ENCODE assay signal across 8 mouse cellular contexts in the genomic region with DNA sequence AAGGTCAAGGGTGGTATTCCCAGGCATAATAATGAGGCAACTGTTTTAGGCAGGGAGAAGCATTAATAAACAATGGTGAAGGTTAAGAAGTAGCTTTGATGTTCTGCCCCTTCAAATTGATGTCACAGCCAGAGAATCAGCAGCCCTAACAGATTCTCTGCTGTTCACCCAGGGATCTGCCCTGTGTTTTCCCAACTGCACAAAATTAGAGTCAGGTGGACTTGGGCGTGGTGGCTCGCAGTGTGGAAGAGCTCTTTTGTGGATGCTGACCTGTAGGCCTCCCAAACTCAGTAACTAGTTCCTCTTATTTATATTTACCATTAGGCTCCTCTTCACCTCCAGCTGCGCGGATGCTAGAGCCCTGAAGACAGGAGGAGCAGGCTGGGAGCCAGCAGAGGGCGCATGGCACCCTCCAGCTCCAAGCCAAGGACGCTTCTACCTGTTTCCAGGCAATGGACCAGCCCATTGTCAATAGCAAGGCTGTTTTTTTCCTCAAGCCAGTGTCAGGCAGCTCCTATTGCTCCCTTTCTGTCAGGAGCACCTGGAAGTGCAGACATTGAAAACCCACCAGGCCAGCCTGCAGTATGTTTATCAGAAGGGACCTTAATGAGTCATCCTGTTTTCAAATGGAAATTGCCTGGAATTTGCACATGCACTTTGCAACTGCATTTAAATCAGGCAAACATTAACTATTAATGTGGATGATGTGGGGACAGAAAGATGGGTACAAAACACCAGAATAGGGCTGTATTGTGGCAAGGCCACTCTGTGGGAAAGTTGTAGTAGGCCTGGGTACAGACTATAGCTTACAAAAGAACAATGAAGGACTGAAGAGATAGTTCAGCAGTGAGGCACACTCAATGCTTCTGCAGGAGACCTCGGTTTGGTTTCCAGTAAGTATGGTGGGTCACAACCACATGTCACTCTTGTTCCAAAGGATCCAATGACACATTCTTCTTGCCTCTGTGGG.
DNase-seq lines count a peak whose midpoint lies in the region; ATAC-seq and TF ChIP-seq lines count a peak whose summit lies in the region.

No protein-coding gene starts in this region.

- WGBS in heart, embryonic 11.5 days (ENCODE audit: insufficient replicate concordance) = 21% methylated on average over 7 of the region's 7 CpGs
- WGBS in hindbrain, embryonic 15.5 days = 21% methylated on average over 7 of the region's 7 CpGs
- 19% methylated on average over 7 of the region's 7 CpGs for WGBS in midbrain, embryonic 10.5 days
- 16% methylated on average over 7 of the region's 7 CpGs for WGBS in small intestine, adult 2 months

- TF ChIP-seq CTCF in small intestine, adult 2 months (IDR thresholded peaks at IDR 0.05; ENCODE audit: extremely low read depth, insufficient read length, insufficient replicate concordance, low read depth, low read length) = peak; percentile 52; the same call in 1 of the 2 replicates

- H3K27ac ChIP-seq in heart, embryonic 11.5 days (ENCODE audit: low read depth, low read length) = no peak overlapping the region
- no peak overlapping the region for H3K27ac ChIP-seq in hindbrain, embryonic 15.5 days (replicated peaks)
- no peak overlapping the region for H3K27ac ChIP-seq in midbrain, embryonic 10.5 days (replicated peaks)
- no peak overlapping the region for H3K27ac ChIP-seq in small intestine, adult 2 months (ENCODE audit: insufficient read depth, low read depth, low read length)

- H3K9me3 ChIP-seq in heart, embryonic 11.5 days (replicated peaks; ENCODE audit: control insufficient read depth, low read length) = no peaks in the 10 kb centered on the region
- H3K9me3 ChIP-seq in hindbrain, embryonic 15.5 days = no peaks in the 10 kb centered on the region
- no peaks in the 10 kb centered on the region for H3K9me3 ChIP-seq in midbrain, embryonic 10.5 days (replicated peaks)

- no peak overlapping the region for H3K9ac ChIP-seq in heart, embryonic 11.5 days (ENCODE audit: low read depth, low read length)
- H3K9ac ChIP-seq in hindbrain, embryonic 15.5 days = no peak overlapping the region

- H3K4me1 ChIP-seq in heart, embryonic 11.5 days (ENCODE audit: control insufficient read depth, insufficient read depth, low read length) = no peaks in the 10 kb centered on the region
- H3K4me1 ChIP-seq in hindbrain, embryonic 15.5 days (replicated peaks) = peaks cover 3% of the 10 kb centered on the region; the same call in 1 of the 2 replicates
- peaks cover 7% of the 10 kb centered on the region for H3K4me1 ChIP-seq in midbrain, embryonic 10.5 days
- H3K4me1 ChIP-seq in small intestine, adult 2 months (ENCODE audit: control insufficient read depth, insufficient read depth, insufficient read length, low read length) = no peaks in the 10 kb centered on the region

- no peaks in the 10 kb centered on the region for H3K27me3 ChIP-seq in heart, embryonic 11.5 days (ENCODE audit: control insufficient read depth, insufficient read depth, low read length)
- H3K27me3 ChIP-seq in hindbrain, embryonic 15.5 days = no peaks in the 10 kb centered on the region
- H3K27me3 ChIP-seq in midbrain, embryonic 10.5 days (ENCODE audit: low read depth, poor library complexity, severe bottlenecking) = no peaks in the 10 kb centered on the region
- H3K27me3 ChIP-seq in small intestine, adult 2 months (ENCODE audit: control insufficient read depth, insufficient read depth, low read length) = no peaks in the 10 kb centered on the region

- ATAC-seq in heart, embryonic 11.5 days (replicated peaks; ENCODE audit: insufficient number of reproducible peaks, low FRiP score, low TSS enrichment) = no peak
- ATAC-seq in hindbrain, embryonic 15.5 days (ENCODE audit: low FRiP score, low read depth) = peak; percentile 79

- TF ChIP-seq POLR2A in small intestine, adult 2 months (IDR thresholded peaks at IDR 0.05; ENCODE audit: low read depth, low read length) = no peak

- intact Hi-C loops in heart, postnatal 10 days (cut with DNase I) = loop anchor here (2.0 to 10.0 kb wide), 3 partner anchors 299 to 1441 kb away; no protein-coding TSS in a partner anchor

- no peak overlapping the region for H3K4me3 ChIP-seq in heart, embryonic 11.5 days (ENCODE audit: low read depth, low read length)
- no peak overlapping the region for H3K4me3 ChIP-seq in hindbrain, embryonic 15.5 days
- H3K4me3 ChIP-seq in midbrain, embryonic 10.5 days = no peak overlapping the region
- H3K4me3 ChIP-seq in small intestine, adult 2 months (ENCODE audit: low read depth, low read length) = no peak overlapping the region

- no peak overlapping the region for H3K4me2 ChIP-seq in heart, embryonic 11.5 days
- H3K4me2 ChIP-seq in hindbrain, embryonic 15.5 days = no peak overlapping the region

- peak; percentile 37 for DNase-seq in heart, postnatal 10 days
- DNase-seq in adrenal gland, adult 2 months = peak; percentile 48
- DNase-seq in embryo, embryonic 9.5 days (ENCODE audit: extremely low spot score) = peak; percentile 45
- peak; percentile 7 for DNase-seq in left cerebral cortex, adult 11 months (ENCODE audit: low spot score)
- DNase-seq in midbrain, embryonic 10.5 days (ENCODE audit: low spot score) = peak; percentile 55

- H3K36me3 ChIP-seq in heart, embryonic 11.5 days (ENCODE audit: control insufficient read depth, insufficient read depth, low read length) = no peaks in the 10 kb centered on the region
- no peaks in the 10 kb centered on the region for H3K36me3 ChIP-seq in hindbrain, embryonic 15.5 days
- no peaks in the 10 kb centered on the region for H3K36me3 ChIP-seq in midbrain, embryonic 10.5 days
- no peaks in the 10 kb centered on the region for H3K36me3 ChIP-seq in small intestine, adult 2 months (ENCODE audit: control insufficient read depth, insufficient read depth, low read length)
